Mouse (Mus musculus) urinary bladder, postnatal 10 days (tissue): ENCODE results near the gene Camta1.
A peak's percentile ranks its signal among the peaks of the same experiment; 100 is the strongest.
"Not testable (repeated sequence)": the region's sequence is repeated elsewhere in the genome, so short reads cannot be mapped to it uniquely, and the experiment has no call there.

Experiments used
- DNase-seq: peaks from one replicate; pipeline ENCODE4 v3.0.0; 2022; ENCODE audit warnings: low spot score

The Camta1 gene

DNA sequence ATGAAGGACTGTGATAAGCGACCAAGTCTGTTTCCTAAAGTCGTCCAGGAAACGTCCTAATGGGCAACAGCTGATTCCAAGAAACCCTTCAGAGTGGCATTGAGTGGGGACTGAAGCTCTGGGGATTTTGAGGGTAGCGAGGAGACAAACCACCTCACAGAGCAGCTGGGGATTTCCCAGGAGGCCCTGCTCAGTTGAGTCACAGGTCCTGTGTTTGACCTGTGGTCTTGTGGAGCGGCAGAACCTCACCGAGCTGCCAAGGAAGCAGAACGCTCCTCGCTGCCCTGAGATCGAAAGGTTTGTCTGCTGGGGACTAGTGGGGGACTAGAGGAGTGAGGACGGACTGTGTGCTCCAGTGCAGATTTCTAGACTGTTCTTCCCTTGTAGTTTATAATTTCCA lies 933.9 kb downstream of the Camta1 start:
- DNase-seq: no peak

DNA sequence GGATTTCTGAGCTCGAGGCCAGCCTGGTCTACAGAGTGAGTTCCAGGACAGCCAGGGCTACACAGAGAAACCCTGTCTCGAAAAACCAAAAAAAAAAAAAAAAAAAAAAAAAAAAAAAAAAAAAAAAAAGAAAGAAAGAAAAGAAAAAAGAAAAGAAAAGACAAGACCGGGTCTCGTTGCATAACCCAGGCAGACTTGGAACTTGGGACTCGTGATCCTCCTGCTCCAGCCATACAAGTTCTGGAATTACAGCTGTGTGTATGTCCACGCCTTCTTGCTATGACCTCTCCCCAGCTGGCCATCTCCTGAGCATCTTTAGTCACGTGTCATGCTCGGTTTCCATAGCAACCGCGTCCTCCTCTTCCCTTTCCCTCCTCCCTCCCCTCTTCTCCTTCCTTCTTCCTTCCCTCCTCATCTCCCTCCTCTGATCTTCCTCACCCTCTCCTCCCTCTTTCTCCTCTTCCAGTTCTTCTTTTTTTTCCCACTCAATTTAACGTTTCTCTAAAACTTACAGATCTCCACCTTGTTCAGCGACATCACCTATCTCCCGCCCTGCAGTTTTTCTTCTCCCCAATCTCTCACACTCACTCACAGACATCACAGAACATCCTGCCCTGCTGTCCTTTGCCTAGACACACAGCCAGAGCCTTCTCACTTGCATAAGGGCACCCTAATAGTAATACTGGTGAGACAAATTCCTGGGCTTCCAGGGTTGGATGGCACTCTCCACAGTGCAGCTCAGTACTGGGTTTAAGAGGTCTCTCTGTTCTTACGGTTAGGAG lies 934.6 kb downstream of the Camta1 start:
- no peak for DNase-seq

DNA sequence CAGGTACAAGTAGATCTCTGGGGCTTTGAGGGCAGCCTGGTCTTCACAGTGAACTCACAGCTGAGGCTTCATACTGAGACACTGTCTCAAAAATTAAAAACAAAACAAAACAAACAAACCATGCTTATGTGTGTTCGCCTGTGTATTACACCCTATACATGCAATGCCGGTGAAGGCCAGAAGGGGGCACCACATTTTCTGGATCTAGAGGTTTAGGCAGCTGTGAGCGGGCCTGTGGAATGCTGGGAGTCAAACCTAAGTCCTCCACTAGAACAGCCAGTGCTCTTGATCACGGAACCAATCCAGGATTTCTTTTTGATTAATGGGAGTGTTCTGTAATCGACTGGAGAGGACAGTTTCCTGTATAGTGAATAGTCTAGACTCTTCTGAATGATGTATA lies 935.8 kb downstream of the Camta1 start:
- no peak for DNase-seq

DNA sequence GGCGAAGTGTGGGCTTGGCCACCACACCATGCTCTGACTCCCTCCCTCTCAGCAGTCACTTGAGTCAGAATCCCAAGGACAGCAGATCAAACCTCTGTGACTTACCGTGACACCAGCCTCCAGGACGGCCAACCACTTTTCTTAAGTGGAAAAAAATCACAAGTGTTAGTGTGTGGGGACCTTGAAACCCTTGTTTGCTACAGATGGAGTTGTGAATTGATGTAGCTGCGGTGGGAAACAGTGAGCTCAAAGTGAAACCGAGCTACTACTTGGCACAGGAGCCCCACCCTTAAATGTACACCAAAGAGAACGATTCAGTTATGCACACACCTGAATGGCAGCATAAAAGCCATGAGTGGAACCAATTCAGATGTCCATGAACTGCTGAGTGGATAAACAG lies 936.7 kb downstream of the Camta1 start:
- no peak for DNase-seq

DNA sequence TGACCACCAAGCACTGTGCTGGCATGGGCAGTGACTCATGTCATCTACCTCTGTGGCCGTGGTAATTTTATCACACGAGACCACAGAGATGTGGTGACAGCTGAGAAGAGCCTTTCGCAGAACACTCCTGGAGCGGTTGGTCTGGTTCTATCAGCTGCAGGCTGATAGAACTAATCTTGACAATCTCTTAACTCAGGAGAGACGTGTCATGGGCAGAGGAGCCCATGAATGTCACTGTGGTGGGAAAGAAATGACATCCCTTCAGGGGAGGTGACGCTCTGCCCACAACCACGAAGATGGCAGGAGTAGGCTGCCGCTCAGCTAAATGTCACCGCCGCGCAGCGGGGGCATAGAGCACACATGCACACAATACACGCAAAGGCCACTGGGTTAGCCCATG lies 937.4 kb downstream of the Camta1 start:
- no peak for DNase-seq

DNA sequence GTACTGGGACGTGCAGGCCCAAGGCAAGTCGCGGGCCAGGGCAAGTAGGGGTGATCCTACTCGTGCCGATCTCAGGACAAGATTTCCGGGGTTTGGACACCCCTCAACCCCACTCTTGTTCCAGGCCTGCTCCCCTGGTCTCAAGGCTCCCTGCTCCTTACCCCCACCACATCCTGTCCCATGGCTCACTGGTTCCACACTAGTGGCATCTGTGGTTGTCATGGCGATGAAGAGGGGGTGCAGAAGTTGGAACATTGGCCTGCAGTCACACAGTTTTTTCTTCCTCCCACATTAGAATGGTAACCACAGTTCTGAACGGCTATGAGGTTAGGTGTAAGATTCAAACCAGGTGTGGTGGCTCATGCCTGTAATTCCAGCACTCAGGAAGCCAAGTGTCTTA lies 940.5 kb downstream of the Camta1 start:
- DNase-seq: no peak

DNA sequence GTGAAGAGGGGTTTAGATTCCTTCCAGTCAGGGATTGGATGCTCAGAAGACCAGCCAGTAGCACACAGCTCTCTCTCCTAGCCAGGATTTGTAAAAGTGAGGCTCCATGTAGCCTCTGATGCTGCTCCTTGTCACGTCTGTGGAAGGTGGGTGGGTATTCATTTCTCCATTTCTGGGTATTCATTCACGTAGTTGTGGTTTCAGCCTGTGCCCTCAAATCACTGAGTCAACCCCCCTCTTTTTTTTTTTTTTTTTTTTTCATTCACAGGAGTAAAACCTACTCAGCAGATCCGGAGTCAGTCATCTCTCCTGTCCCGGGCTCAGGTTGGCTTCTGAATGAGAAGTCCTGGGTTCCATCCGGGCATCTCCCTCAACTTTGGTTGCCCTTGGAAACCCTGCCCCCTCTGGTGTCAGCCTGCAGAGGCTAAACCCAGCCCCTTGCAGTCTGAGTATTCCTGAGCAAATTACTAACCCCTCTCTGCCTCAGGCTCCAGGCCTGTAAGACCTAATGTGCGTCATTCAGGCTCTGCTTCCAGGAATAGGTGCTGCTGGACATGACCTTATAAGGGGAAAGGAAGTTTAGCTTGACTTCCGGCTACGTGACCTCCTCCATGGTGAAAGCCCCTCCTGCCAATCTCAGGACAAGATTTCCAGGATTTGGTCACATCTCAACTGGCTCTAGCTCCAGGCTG lies 944.2 kb downstream of the Camta1 start:
- DNase-seq: no peak

DNA sequence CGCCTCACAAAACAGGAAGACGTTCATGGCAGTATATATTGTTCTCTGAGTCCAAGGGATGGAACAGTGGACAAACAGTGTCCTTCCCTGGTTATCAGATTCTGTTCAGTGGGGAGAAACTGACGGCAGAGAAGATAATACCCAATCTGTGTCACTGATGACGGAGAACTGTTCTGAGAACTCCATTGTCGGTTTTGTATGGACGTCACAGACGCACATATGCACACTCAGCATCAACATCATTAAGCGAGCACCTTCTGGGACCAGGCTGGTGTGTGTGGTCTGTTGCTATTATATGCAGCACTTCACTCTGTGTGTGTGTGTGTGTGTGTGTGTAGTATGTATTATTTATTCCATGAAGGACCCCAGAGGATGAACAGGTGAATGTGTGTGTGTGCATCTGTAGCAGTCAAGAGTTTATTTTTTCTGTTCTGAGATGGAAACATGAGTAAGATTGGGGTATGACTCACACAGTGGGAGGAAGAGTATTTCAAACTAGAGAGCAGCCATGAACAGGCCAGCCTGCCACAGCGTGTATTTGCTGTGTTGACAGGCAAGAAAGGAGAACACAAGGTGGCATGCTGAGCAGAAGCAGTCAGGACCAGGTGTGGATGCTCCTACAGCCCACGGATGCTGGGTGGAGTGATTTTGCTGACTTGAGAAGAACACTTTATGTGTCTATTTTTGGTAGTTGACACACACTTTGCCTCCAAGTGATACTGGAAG lies 946.3 kb downstream of the Camta1 start:
- DNase-seq: no peak

DNA sequence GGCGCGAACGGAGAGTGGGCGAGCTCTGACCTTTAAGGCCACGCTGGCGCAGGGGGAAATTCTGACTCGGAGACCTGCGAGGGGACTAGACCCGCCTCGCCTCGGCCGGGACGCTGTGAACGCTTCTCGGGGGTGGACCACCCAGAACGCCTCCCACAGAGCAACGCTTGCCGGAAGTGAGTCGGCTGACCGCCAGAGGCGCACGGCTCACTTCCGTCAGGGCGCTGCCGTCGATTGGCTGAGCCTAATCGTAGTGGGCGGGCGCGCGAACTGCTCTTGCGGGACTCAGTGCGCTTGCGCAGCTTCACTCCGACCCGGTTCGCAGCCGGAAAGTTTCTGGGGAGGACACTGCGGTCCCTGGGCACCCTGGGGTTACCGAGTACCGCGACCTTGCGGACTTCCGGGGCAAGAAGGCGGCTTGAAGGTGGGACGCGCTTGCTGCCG lies 947.4 kb downstream of the Camta1 start, which contains the start of the genes Park7 and Tnfrsf9:
Park7 (minus strand) TSS at position 148 of the 444 bp plus-strand sequence.
Tnfrsf9 (plus strand) TSS at position 273 of the 444 bp plus-strand sequence.
- DNase-seq: peak; percentile 87

DNA sequence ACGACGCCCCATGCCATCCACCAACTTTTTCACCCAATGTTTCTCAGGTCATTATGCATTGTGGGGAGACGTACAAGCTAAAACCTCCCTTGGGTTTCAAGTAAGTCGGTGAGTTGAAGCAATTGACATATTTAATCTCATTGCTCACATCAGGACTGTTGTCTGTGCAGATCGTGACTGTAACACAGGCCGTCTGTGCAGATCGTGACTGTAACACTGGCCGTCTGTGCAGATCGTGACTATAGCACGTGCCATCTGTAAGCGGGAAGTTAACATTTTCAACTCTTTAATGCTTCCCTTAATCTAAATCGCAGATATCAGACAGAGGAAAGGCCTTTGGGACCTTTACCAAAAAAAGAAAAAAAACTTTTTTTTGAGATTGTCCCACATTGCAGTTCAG lies 947.9 kb downstream of the Camta1 start:
- DNase-seq: no peak

DNA sequence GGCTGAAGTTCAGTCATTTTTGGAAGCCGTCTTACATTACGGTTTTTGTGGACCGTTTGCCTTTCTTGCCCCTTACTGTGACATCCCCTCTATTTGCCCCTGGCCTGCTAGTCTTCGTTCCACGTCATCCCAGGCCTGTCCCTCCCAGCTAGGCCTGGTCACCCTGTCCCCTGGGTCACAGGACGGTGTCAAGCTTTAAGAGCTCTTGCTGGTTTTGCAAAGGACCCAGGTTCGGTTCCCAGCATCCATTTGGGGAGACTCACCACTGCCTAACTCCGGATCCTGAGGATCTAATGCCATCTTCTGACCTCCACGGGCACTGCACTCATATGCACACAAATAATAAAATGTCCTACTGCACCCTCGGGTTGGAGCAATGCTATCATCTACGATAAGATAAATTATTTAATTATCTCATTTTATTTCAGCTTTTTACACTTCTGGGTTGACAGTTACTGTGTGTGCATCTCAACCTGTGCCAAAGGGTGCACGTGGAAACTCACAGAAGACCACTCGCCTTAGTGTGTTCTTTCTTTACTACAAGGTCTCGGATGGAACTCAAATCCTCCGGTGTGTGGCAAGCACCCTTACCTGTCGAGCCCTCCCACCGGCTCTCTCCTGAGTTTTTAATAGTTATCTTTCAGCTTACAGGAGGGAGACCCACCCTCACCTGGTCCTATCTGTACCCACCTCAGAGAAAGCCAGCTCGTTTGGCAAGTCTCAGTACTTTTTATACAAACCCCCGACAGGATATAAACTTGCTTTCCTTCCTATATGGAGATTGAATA lies 951.3 kb downstream of the Camta1 start:
- DNase-seq: no peak

DNA sequence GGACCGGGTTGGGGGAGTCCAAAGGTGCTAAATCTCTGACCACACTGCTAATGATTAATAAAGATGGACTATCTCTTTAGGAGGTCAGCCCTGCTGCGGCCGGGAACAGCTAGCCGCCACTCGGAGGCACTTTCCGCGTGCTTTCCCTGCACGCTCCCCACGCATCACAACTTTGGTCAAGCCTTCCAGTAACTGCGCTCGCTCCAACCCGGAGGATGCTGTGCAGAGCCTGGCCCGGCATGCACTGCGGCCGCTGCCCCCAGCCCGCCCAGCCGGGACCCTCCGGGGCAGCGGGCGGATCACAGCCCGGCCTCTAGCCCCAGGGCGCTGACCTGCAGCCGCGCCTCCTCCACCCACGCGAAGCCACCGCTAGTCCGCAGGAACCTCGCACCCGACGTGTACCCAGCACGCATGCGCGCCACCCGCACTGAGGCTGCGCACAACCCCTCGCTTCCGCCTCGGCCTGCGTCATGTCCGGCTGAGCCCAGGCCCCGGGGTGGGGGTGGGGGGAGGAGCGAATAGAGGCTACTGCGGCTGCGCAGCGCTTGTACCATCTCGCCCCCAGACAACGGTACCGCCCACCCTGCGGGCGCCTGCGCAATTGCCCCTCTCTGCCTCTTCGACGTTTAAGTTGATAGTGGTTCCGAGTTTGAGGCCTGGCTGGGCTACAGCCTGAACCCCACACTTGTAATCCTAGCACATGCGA lies 952.1 kb downstream of the Camta1 start:
- DNase-seq: peak; percentile 97

DNA sequence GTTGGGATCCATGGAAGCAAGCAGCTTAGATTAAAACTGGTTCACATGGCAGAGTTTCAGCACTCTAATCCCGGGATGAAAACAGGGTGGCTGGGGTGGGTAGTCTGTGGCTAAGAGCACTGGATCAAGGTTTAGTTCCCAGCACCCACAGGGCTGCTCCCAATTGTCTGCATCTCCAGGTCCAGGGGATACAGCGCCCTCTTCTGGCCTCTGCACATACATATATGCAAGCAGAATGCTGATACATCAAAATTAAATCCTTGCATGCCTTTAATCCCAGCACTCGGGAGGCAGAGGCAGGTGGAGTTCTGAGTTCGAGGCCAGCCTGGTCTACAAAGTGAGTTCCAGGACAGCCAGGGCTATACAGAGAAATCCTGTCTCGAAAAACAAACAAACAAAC lies 953.2 kb downstream of the Camta1 start:
- not testable (repeated sequence) for DNase-seq

DNA sequence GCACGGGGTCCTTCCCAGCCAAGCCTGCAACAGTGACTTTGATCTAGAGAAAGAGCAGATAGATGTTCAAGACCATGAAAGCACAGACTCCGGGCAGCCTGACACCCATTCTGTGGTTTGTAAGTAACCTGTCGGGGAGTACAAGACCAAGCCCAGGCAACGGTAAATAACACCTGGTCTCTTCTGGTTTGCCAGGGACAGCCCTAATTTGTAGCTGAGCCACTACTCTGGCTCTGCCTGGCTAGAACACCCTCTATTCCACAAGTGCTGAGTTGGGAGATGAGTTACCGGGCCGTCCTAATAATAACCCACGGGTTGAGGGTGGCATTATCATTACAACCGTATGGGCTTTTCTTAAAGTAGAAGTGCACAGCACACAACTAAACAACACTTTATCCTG lies 954.6 kb downstream of the Camta1 start:
- DNase-seq: no peak

DNA sequence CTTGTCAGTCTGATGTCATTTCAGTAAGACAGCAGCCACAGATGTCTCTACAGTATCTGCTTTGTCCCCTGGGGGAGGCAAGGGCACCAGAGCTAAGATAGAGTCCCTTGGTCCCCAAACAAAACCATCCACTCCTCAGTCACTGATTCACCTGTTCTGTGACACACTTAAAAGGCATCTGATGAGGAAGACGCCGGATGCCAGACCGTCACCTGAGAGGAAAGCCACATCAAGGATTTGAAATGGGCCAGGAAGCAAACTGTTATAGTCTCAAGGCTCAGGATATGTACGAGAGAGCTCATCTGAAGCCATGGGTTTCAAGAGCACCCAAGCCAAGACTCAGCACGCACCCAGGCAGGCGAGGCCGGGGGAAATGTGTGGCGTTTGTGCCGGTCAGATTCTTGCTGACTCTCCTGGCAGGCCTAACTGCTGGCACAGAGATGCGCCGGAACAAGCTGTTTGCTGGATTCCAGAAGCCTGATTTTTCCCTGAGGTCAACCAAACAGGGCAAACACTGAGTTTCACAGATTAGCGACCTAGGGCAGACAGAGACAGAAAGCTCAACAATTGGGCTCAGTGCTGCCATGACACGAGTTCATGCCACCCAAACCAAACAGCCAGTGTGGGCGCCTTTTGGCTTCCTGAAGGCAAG lies 958.5 kb downstream of the Camta1 start:
- DNase-seq: no peak

DNA sequence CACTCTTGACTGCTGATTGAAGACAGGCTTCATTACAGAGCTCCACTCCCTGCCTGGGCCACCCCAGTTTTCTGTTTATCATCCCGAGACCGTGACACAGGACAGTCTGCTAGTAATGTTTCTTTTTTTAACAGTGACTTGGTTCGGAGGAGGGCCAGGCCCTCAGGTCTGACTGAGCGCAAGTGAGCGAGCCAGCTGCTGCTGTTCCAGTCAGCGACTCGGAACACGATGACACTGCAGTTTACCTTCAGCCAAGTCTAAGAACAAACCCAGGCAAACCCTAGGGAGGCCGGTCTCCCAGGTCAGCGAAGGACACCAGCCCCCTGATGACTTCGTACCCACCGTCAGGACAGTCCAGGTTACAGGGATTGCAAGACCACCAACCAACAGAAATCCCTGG lies 959.6 kb downstream of the Camta1 start:
- DNase-seq: no peak

DNA sequence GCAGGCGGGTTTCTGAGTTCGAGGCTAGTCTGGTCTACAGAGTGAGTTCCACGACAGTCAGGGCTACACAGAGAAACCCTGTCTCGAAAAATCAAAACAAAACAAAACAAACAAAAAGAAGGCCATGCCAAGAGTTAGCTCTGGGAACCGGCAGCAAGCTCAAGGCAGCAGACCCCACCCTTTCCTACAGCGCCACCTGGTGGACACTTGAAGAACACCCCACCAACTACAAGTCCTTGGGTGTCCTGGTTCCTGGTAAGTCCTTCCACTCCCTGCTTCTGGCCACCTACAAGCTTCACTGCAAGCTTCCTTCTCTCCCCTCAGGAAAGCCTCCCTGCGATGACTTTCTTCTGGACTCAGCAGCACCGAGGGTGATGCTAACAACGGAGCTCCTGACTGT lies 960.0 kb downstream of the Camta1 start:
- no peak for DNase-seq

DNA sequence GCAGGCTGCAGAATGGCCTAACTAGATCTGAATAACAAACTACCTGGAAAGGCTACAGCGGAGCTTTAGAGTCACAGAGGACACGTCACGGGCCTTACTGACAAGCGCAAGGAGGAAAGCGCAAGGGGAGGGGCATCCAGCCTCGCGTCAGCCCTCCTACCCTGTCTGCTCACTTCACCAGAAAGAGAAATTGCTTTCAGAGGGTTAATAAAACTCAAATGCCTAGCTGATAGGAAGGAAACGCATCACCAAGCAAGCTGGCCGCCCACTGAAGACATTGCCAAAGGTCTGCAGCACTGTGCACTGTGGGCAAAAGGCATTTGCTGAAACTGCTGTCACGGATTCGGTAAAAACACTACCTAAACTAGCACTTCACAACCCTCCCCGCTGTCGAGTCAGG lies 961.2 kb downstream of the Camta1 start:
- no peak for DNase-seq

DNA sequence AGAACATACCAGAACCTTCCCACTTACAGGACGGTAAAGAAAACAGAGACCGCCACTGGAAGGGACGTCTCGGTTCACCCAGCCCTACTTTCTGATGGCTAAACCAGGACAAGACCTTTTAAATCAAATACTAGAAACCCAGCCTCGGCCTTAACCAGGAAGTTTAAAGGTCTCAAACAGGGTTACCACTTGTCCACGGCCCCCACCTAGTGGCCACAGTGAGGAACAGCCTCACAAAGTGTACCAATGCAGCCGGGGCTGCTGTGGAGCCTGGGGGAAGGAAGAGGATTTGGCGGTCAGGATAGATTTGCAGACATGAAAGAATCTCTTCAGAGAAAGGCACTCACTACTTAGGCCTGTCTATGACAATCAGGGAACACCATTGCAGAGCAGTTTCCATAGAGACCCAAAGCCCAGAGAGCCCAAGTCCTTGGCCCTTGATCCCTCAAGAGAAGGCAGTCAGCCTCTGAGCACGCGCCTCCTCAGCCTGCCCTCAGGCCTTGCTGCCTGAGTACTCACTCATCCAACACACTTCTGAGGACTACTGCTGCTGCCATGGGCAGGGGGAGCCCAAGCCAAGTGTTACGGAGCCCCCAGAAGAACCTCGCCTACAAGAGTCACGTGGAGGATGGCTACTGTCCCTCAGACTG lies 962.8 kb downstream of the Camta1 start:
- no peak for DNase-seq

DNA sequence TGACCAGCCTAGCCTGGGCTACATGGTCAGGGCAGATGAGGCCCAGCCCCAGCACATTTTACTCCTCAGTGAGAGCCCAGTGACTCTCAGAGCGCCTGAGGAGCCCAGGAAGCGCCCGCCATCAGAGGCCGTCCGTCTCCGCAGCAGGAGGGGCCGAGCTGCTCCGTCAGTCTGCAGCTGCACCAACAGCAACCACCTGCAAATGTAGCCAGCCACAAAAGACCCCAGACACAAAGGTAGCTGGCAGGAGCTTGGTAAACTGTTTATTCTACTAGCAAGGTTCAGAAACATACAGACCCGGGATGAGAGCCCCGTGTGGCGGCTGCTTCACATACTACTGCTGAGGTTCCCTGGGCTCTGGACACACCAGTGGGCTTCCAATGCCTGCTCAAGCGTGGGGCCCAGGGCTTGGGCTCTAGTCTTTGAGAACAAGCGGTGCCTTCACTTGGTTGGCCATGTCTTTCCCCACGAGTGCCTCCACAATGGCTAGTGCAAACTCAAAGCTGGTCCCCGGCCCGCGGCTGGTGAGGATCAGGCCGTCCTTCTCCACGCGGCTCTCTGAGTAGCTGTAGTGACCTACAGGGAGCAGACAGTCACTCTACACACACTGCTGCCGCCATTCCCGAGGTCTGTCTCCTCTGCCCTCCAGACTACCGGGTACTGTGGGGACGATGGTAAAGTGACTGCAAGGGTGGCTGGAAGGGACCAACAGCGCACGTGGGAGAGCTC lies 964.6 kb downstream of the Camta1 start:
- DNase-seq: no peak
